Comparison of ENCODE assay signal across 21 mouse cellular contexts in genomic region chr16:57291696-57292095, GRCm38 (mm10). TPM values are rescaled to one million over a fixed set of nuclear protein-coding genes. Genes with fewer than 3 reads are reported as not detected.
A peak's percentile ranks its signal among the peaks of the same experiment; 100 is the strongest.
DNase-seq lines count a peak whose midpoint lies in the region; TF ChIP-seq lines count a peak whose summit lies in the region.
"Had no signal": no experiment of that assay in that cellular context is flagged by ENCODE, and none has a peak within 500 bp of the region (broad histone marks: within the 10 kb centered on the region; RNA-seq: fewer than 3 reads in every experiment).

No protein-coding gene starts in this region.

- H3K9me3 ChIP-seq in CH12.LX (replicated peaks; ENCODE audit: low read length), result peaks cover 2% of the 10 kb centered on the region
- H3K9me3 ChIP-seq: embryonic facial prominence, embryonic 10.5 days; limb, embryonic 13.5 days; megakaryocyte, embryonic 14.5 days had no signal

- no peak overlapping the region for H3K9ac ChIP-seq in CH12.LX (ENCODE audit: insufficient read depth, low read depth)
- H3K9ac ChIP-seq: limb, embryonic 13.5 days; liver, embryonic 14.5 days had no signal

- no peak for TF ChIP-seq POLR2A in CH12.LX (IDR thresholded peaks at IDR 0.05; ENCODE audit: low read depth, low read length)

- no peak for TF ChIP-seq EP300 in CH12.LX (IDR thresholded peaks at IDR 0.05; ENCODE audit: low read length)

- TF ChIP-seq CTCF in gastrocnemius, adult 2 months (IDR thresholded peaks at IDR 0.05), result peak; percentile 22; the same call in 1 of the 2 replicates
- peak; percentile 3 for TF ChIP-seq CTCF in left cerebral cortex, adult 2 months (IDR thresholded peaks at IDR 0.05)
- TF ChIP-seq CTCF in CH12.LX (conservative IDR thresholded peaks at IDR 0.05 in 1 of 2, IDR thresholded peaks at IDR 0.05 in 1 of 2; ENCODE audit: low read depth in 2 of 2, low read length in 2 of 2), result peak in 1 of 2 experiments; percentile 44; a peak in 2 of 4 replicates

- no peaks in the 10 kb centered on the region for H3K4me1 ChIP-seq in CH12.LX (ENCODE audit: control insufficient read depth in 1 of 2, insufficient read depth in 2 of 2)
- H3K4me1 ChIP-seq: embryonic facial prominence, embryonic 10.5 days; limb, embryonic 13.5 days had no signal

- H3K4me3 ChIP-seq in gastrocnemius, adult 2 months, result no peak overlapping the region
- no peak overlapping the region for H3K4me3 ChIP-seq in left cerebral cortex, adult 2 months
- H3K4me3 ChIP-seq in CH12.LX (replicated peaks in 1 of 3; ENCODE audit: low read depth in 2 of 3, low read length in 2 of 3, poor library complexity in 1 of 3), result no peak overlapping the region
- H3K4me3 ChIP-seq: embryonic facial prominence, embryonic 10.5 days; limb, embryonic 13.5 days; megakaryocyte, embryonic 14.5 days had no signal

- dilution Hi-C loops in CH12.LX (cut with MboI; ENCODE audit: extremely low pct_ligation_motif_present, extremely low pct_unique_long_range_greater_than_20kb, low sequenced_read_pairs), result no loop called here

- no peaks in the 10 kb centered on the region for H3K27me3 ChIP-seq in CH12.LX (replicated peaks)
- H3K27me3 ChIP-seq: limb, embryonic 13.5 days had no signal

- peak; percentile 38 for TF ChIP-seq RAD21 in CH12.LX (IDR thresholded peaks at IDR 0.05; ENCODE audit: low read depth, low read length)

- no peak for DNase-seq in gastrocnemius, adult 2 months
- DNase-seq in gastrocnemius, adult 18-20 months (ENCODE audit: low spot score), result no peak
- DNase-seq in left cerebral cortex, adult 2 months (ENCODE audit: extremely low spot score in 1 of 2, low spot score in 2 of 2), result no peak
- no peak for DNase-seq in left cerebral cortex, postnatal 10 days (ENCODE audit: extremely low spot score in 1 of 2, low spot score in 2 of 2)
- no peak for DNase-seq in CH12.LX (ENCODE audit: extremely low read depth)
- peak; percentile 19 for DNase-seq in adipocyte (ENCODE audit: low spot score)
- no peak for DNase-seq in embryo, embryonic 11 days
- DNase-seq in right cerebral cortex, postnatal 25 days, result no peak
- DNase-seq: adrenal gland, postnatal 14 days; cerebellum, adult 8-10 months; gastrocnemius, postnatal 10 days; kidney, adult 9 months; kidney, postnatal 25 days; right cerebral cortex, postnatal 4 days had no signal

- no peak overlapping the region for H3K4me2 ChIP-seq in CH12.LX (ENCODE audit: insufficient read depth, low read depth, poor library complexity, severe bottlenecking)
- H3K4me2 ChIP-seq: limb, embryonic 13.5 days had no signal

- in situ Hi-C loops in CH12.LX (cut with MboI; ENCODE audit: low pct_ligation_motif_present, low pct_unique_long_range_greater_than_20kb, low sequenced_read_pairs), result no loop called here

- H3K36me3 ChIP-seq in CH12.LX (replicated peaks in 1 of 2; ENCODE audit: control insufficient read depth in 1 of 2, insufficient read depth in 1 of 2, low read length in 1 of 2), result no peaks in the 10 kb centered on the region
- H3K36me3 ChIP-seq: embryonic facial prominence, embryonic 10.5 days; limb, embryonic 13.5 days had no signal

- no peak overlapping the region for H3K27ac ChIP-seq in gastrocnemius, adult 2 months
- H3K27ac ChIP-seq in left cerebral cortex, adult 2 months, result no peak overlapping the region
- no peak overlapping the region for H3K27ac ChIP-seq in CH12.LX (ENCODE audit: insufficient read depth, low read depth)
- H3K27ac ChIP-seq: embryonic facial prominence, embryonic 10.5 days; limb, embryonic 13.5 days; liver, embryonic 14.5 days had no signal

- intact Hi-C loops in gastrocnemius, adult 2 months (cut with DNase I), result no loop called here
- intact Hi-C loops in left cerebral cortex, adult 2 months (cut with DNase I), result no loop called here
- intact Hi-C loops in left cerebral cortex, postnatal 10 days (cut with DNase I), result no loop called here

- H3K79me2 ChIP-seq in CH12.LX (replicated peaks; ENCODE audit: control insufficient read depth, extremely low read depth, insufficient read depth, poor library complexity, severe bottlenecking), result no peaks in the 10 kb centered on the region

TF ChIP-seq in CH12.LX, 34 proteins besides CTCF, POLR2A, EP300 and RAD21:
- TF ChIP-seq SMC3 (IDR thresholded peaks at IDR 0.05; ENCODE audit: low read depth, low read length), result peak; percentile 52
- TF ChIP-seq MAX (IDR thresholded peaks at IDR 0.05; ENCODE audit: low read length), result no peak

RNA-seq across cellular contexts. Expression of gene Tmem30c, which starts 1.0 kb away (rescaled TPM):
- total RNA-seq in gastrocnemius, adult 2 months (2021), result not detected
- total RNA-seq in gastrocnemius, adult 18-20 months (2021), result not detected
- total RNA-seq in left cerebral cortex, adult 2 months (2021), result under 1 TPM; 0.29 to 0.42 TPM
- under 1 TPM; 0.16 to 0.79 TPM for total RNA-seq in left cerebral cortex, postnatal 10 days (2021)
- total RNA-seq in CH12.LX (2012; rRNA removed) (not detected in 2 replicates), CH12.LX (2014; rRNA removed) (0.07 TPM in 1 of 2 replicates, not detected in the other)
- 0.16 TPM in 2 replicates for polyA plus RNA-seq in CH12.LX (2012; ENCODE audit: insufficient read length, low read depth)
- total RNA-seq: adrenal gland, postnatal 14 days; gastrocnemius, postnatal 10 days; heart, adult 18-20 months had no signal
- polyA plus RNA-seq: activated CD4-positive, CD25-positive, alpha-beta regulatory T cell, adult 4 months; heart, embryonic 16.5 days; liver, embryonic 14.5 days had no signal
